Mouse (Mus musculus) neural tube, embryonic 11.5 days (tissue): ENCODE measurements at regions not wholly inside any gene's neighbourhood (a gene's known extent, or its start where the extent isn't known, plus 50 kb on each side); places are given as distances from the start of the nearest gene placed in this dataset.
A peak's percentile ranks its signal among the peaks of the same experiment; 100 is the strongest.
"Not testable (repeated sequence)": the region's sequence is repeated elsewhere in the genome, so short reads cannot be mapped to it uniquely, and the experiment has no call there.

Source experiments
- ATAC-seq: fragments of 200-750 bp; cut with Nextera tagmentation; 2 replicates; pipeline ENCODE4 v1.8.0; 2017; ENCODE audit warnings: moderate number of reproducible peaks, mild to moderate bottlenecking, moderate TSS enrichment, moderate library complexity; ENCODE audit not compliant: insufficient read depth, low FRiP score, low TSS enrichment
- DNase-seq: peaks from one replicate; pipeline ENCODE4 v3.0.0-alpha.2; 2015; ENCODE audit warnings: low spot score
- H3K27ac ChIP-seq: fragments of 300-500 bp; sonication (generic); 2 replicates; pipeline ENCODE4 v1.5.1; 2014; ENCODE audit warnings: low read depth, mild to moderate bottlenecking, low read length
- H3K27me3 ChIP-seq: fragments of 300-500 bp; sonication (generic); 2 replicates; pipeline ENCODE4 v1.6.1; 2014; ENCODE audit warnings: mild to moderate bottlenecking, low read length, mixed read lengths; ENCODE audit not compliant: control insufficient read depth, insufficient read depth
- H3K36me3 ChIP-seq: fragments of 300-500 bp; sonication (generic); 2 replicates; pipeline ENCODE4 v1.6.1; 2014; ENCODE audit warnings: mild to moderate bottlenecking, low read length, moderate library complexity, mixed read lengths; ENCODE audit not compliant: control insufficient read depth, insufficient read depth
- H3K4me1 ChIP-seq: fragments of 300-500 bp; sonication (generic); 2 replicates; pipeline ENCODE4 v1.6.1; 2014; ENCODE audit warnings: low read length, mixed read lengths; ENCODE audit not compliant: control insufficient read depth, insufficient read depth
- H3K4me2 ChIP-seq: fragments of 300-500 bp; sonication (generic); 2 replicates; pipeline ENCODE4 v1.6.1; 2014; ENCODE audit warnings: low read depth, mild to moderate bottlenecking, moderate library complexity
- H3K4me3 ChIP-seq: fragments of 300-500 bp; sonication (generic); 2 replicates; pipeline ENCODE4 v1.5.1; 2014; ENCODE audit warnings: low read depth, low read length
- H3K9ac ChIP-seq: fragments of 300-500 bp; sonication (generic); 2 replicates; pipeline ENCODE4 v1.6.1; 2014; ENCODE audit warnings: mild to moderate bottlenecking, low read length
- H3K9me3 ChIP-seq: fragments of 300-500 bp; sonication (generic); 2 replicates; pipeline ENCODE4 v1.6.1; 2016; ENCODE audit warnings: low read length; ENCODE audit not compliant: control insufficient read depth
- WGBS: fragments of 180-500 bp; shearing (Covaris S2); extraction: QIAGEN DNeasy Blood & Tissue Kit; methylation state at CpG from one replicate; pipeline ENCODE4 v1.1.7; 2014; 5-methylcytosine and 5-hydroxymethylcytosine counted together

- H3K36me3 ChIP-seq, DNase-seq, H3K27ac ChIP-seq, ATAC-seq, H3K27me3 ChIP-seq, H3K9ac ChIP-seq, H3K9me3 ChIP-seq, H3K4me2 ChIP-seq, H3K4me1 ChIP-seq, H3K4me3 ChIP-seq: not testable (repeated sequence)
- WGBS = 94% methylated on average over 16 of the region's 16 CpGs
These were observed 74.2 kb upstream of the Cdh13 start for GRCm38 (mm10) chr8:118209301-118209700.

DNA sequence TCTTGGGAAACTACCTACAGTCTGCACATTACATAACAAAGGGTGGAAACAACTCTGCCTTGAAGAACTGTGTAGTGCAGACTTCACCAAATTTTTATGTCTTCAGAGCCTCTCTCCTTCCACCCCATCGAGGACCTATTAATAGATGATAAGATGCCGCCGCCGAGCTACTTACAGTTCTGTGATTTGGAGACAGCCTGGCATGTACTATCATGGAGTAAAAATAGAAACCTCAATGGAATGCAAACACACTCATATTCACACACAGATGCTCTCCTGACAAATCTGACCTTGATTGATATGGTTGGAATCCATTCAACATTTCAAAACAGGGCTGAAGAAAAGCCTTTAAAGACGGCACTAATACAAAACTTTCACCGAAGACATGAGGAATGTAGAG lies 92.7 kb upstream of the Cdh13 start:
- Histone ChIP-seq H3K9ac (no peak overlapping the region), H3K9me3 (no peaks in the 10 kb centered on the region), H3K4me2 (no peak overlapping the region), H3K4me1 (no peaks in the 10 kb centered on the region), H3K36me3 (no peaks in the 10 kb centered on the region), H3K27me3 (no peaks in the 10 kb centered on the region), H3K27ac (no peak overlapping the region), H3K4me3 (no peak overlapping the region)
- ATAC-seq = no peak
- no peak for DNase-seq
- WGBS = 91% methylated on average over 6 of the region's 6 CpGs

DNA sequence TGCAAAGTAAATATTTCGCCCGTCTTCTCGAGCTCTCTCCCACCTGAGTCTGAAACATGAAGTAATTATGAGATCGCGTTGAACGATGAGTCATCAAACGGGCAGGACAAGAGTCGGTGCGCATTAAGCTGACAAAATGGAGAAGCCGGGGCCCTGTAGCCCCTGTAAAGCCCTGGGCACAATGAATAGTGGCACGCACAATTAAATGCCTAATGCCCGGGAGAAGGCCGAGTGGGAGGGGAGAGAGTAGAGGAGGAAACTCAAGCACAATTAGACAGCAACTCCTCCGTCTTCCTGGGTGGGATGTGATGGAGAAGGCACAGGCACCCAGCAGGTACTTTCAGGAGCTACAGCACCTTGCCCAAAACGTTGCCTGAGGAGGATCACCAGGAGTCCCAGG lies 94.3 kb upstream of the Cdh13 start:
- DNase-seq = no peak
- Histone ChIP-seq H3K9ac (no peak overlapping the region), H3K4me3 (no peak overlapping the region), H3K36me3 (no peaks in the 10 kb centered on the region), H3K9me3 (no peaks in the 10 kb centered on the region), H3K27me3 (no peaks in the 10 kb centered on the region), H3K27ac (no peak overlapping the region), H3K4me1 (no peaks in the 10 kb centered on the region), H3K4me2 (no peak overlapping the region)
- ATAC-seq = no peak
- 77% methylated on average over 15 of the region's 15 CpGs for WGBS

GRCm38 (mm10) chr8:118169001-118169413 lies 114.5 kb upstream of the Cdh13 start:
- Histone ChIP-seq H3K4me1 (no peaks in the 10 kb centered on the region), H3K27me3 (no peaks in the 10 kb centered on the region), H3K27ac (no peak overlapping the region), H3K36me3 (no peaks in the 10 kb centered on the region), H3K9me3 (no peaks in the 10 kb centered on the region), H3K9ac (no peak overlapping the region), H3K4me2 (no peak overlapping the region), H3K4me3 (no peak overlapping the region)
- WGBS = 63% methylated on average over 7 of the region's 7 CpGs
- ATAC-seq = no peak
- DNase-seq = no peak

- WGBS = 83% methylated on average over 10 of the region's 10 CpGs
- H3K4me3 ChIP-seq = no peak overlapping the region
- no peak overlapping the region for H3K4me2 ChIP-seq
- H3K9me3 ChIP-seq = no peaks in the 10 kb centered on the region
- no peak overlapping the region for H3K27ac ChIP-seq
- H3K36me3 ChIP-seq = no peaks in the 10 kb centered on the region
- no peak for DNase-seq
- H3K27me3 ChIP-seq = no peaks in the 10 kb centered on the region
- no peaks in the 10 kb centered on the region for H3K4me1 ChIP-seq
- H3K9ac ChIP-seq = no peak overlapping the region
- no peak for ATAC-seq
These were observed 121.4 kb upstream of the Cdh13 start for GRCm38 (mm10) chr8:118162171-118162570.

DNA sequence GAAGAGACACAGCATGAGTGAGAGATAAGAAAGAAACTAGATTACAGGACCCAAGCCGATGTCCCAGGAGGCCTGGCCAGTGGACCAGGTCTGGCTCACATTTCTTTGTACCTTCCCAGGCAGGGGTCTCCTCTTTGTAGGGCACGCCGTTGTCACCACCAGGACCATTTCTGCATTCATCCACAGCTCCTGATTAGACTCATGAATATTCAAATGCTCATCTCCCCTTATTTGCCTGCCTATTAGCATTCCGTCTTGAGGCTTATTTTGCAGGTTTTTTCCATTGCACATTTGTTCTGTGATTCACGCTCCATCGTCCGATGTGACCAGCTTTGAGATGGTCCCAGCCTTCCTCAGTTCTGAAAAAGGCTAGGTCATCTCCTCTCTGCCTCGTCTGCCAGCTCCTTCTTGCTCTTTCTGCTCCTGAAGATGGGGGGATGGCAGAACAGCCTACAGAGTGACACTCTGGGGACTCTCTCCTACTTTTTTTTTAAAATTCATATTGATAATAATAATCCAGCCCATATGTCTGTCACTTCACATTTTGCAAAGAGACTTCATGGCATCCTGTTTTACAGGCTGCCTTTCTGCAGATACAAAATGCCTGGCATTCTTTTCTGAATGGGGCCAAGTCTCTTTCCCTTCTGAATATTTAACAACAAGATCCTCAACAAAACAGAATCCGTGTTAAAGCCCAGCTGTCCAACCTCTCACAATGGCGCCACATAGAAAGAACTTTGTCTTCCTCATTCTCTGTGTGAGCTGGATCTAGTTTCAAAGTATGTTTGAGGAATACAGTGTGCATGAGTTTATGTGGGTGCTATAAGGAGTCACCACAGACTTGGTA lies 136.0 kb upstream of the Cdh13 start:
- no peaks in the 10 kb centered on the region for H3K4me1 ChIP-seq
- no peaks in the 10 kb centered on the region for H3K9me3 ChIP-seq
- no peak overlapping the region for H3K9ac ChIP-seq
- H3K4me2 ChIP-seq = no peak overlapping the region
- H3K4me3 ChIP-seq = no peak overlapping the region
- ATAC-seq (peak; percentile 38; the same call in 1 of the 2 replicates), DNase-seq (no peak)
- H3K27ac ChIP-seq = no peak overlapping the region
- H3K27me3 ChIP-seq = no peaks in the 10 kb centered on the region
- H3K36me3 ChIP-seq = no peaks in the 10 kb centered on the region
- WGBS = 68% methylated on average over 10 of the region's 10 CpGs

DNA sequence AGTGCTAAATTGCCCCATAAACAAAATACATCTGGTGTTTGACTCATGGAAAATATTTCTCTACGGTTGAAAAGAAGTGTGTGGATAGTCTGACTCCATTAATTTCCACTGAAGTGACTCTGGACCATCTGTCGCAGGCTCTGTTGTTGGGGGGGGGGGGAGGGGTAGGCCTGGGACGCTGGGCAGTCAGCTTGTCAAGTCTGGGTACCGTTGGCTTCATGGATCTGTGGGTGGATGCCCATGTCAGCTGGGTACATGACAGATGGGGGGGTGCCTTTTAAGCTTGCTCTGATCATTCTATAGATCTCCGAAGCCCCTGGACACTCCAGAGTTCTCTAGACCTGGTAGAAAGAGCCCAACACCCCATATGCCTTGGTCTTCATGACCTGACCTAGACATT lies 139.0 kb upstream of the Cdh13 start:
- ATAC-seq (no peak), DNase-seq (no peak)
- Histone ChIP-seq H3K4me3 (no peak overlapping the region), H3K4me2 (no peak overlapping the region), H3K9me3 (no peaks in the 10 kb centered on the region), H3K27ac (no peak overlapping the region), H3K9ac (no peak overlapping the region), H3K36me3 (no peaks in the 10 kb centered on the region), H3K4me1 (no peaks in the 10 kb centered on the region), H3K27me3 (no peaks in the 10 kb centered on the region)
- 55% methylated on average over 5 of the region's 5 CpGs for WGBS

DNA sequence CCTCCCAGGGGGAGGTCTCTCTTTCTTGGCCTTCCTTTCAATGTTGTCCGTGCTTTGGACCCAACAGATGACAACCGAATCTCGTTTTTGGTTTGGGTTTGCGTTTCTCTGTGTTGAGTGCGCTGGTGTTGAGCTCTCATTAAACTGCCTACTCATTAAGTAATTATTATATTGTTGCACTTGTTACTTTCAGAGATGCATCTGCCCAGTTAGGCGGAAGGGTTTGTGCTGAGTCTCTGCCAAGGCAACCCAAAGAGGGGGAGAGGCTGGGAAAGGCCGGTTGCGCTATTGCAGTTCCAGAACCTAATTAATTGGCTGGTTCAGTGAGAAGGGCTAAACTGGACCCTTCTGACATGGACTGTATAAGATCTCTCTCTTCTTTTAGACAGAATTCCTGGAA lies 141.2 kb upstream of the Cdh13 start:
- 92% methylated on average over 8 of the region's 8 CpGs for WGBS
- no peak for DNase-seq
- no peaks in the 10 kb centered on the region for H3K9me3 ChIP-seq
- no peak for ATAC-seq
- no peak overlapping the region for H3K4me2 ChIP-seq
- no peaks in the 10 kb centered on the region for H3K27me3 ChIP-seq
- H3K9ac ChIP-seq = no peak overlapping the region
- no peak overlapping the region for H3K4me3 ChIP-seq
- H3K4me1 ChIP-seq = no peaks in the 10 kb centered on the region
- H3K27ac ChIP-seq = no peak overlapping the region
- H3K36me3 ChIP-seq = no peaks in the 10 kb centered on the region

DNA sequence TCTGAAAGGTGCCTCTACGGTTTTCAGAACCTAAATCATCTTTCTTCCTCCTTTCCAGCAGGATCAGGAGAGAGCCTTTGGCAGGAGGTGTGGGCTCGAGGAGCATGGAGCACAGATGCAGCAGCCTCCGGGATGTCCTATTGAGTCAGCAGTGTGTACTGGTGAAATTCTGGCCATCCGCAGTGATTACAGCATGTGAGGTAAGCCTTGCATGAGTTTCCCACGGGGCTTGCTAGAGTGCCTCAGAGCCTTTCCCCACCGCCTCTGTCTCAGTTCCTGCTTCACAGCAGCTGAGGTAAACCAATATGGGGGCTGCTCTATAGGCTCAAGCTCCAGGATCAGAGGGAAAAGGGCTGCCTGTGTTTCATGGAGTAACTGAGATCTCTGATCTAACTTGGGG lies 143.6 kb upstream of the Cdh13 start:
- Histone ChIP-seq H3K4me2 (no peak overlapping the region), H3K9ac (no peak overlapping the region), H3K27me3 (no peaks in the 10 kb centered on the region), H3K4me1 (no peaks in the 10 kb centered on the region), H3K27ac (no peak overlapping the region), H3K9me3 (no peaks in the 10 kb centered on the region), H3K4me3 (no peak overlapping the region), H3K36me3 (no peaks in the 10 kb centered on the region)
- DNase-seq (no peak), ATAC-seq (no peak)
- WGBS = 79% methylated on average over 6 of the region's 6 CpGs
